Mouse (Mus musculus) embryonic facial prominence, embryonic 10.5 days (tissue): ENCODE data around the gene Zkscan5. TPM values are rescaled to one million over a fixed set of nuclear protein-coding genes. Genes with fewer than 3 reads are reported as not detected.
A peak's percentile ranks its signal among the peaks of the same experiment; 100 is the strongest.
"Not testable (repeated sequence)": the region's sequence is repeated elsewhere in the genome, so short reads cannot be mapped to it uniquely, and the experiment has no call there.

ENCODE experiments used
- DNase-seq: peaks from one replicate; pipeline ENCODE4 v3.0.0-alpha.2; 2017; ENCODE audit warnings: low spot score
- H3K27ac ChIP-seq: fragments of 300-500 bp; sonication (generic); replicated peaks from 2 replicates; pipeline ENCODE4 v1.5.1; 2016; ENCODE audit warnings: mild to moderate bottlenecking
- H3K27me3 ChIP-seq: fragments of 300-500 bp; sonication (generic); replicated peaks from 2 replicates; pipeline ENCODE4 v1.6.1; 2016; ENCODE audit warnings: low read depth, mild to moderate bottlenecking; ENCODE audit not compliant: poor library complexity, severe bottlenecking
- H3K36me3 ChIP-seq: fragments of 300-500 bp; sonication (generic); replicated peaks from 2 replicates; pipeline ENCODE4 v1.6.1; 2016; ENCODE audit warnings: mild to moderate bottlenecking, moderate library complexity
- H3K4me1 ChIP-seq: fragments of 300-500 bp; sonication (generic); 2 replicates; pipeline ENCODE4 v1.6.1; 2016
- H3K4me3 ChIP-seq: fragments of 300-500 bp; sonication (generic); 2 replicates; pipeline ENCODE4 v1.5.1; 2016; ENCODE audit warnings: mild to moderate bottlenecking, moderate library complexity
- H3K9me3 ChIP-seq: fragments of 300-500 bp; sonication (generic); 2 replicates; pipeline ENCODE4 v1.6.1; 2016; ENCODE audit warnings: mild to moderate bottlenecking
- WGBS: fragments of 180-500 bp; shearing (Covaris S2); methylation state at CpG from one replicate; pipeline ENCODE4 v1.1.7; 2016; 5-methylcytosine and 5-hydroxymethylcytosine counted together
- polyA plus RNA-seq: library from polyadenylated mRNA; unstranded; fragments of >200 nt; fragmentation: Nextera tagmentation; extraction: Ambion mirVana; gene quantifications from 2 replicates; pipeline ENCODE4 v1.2.1, GENCODE M21; 2016

Zkscan5 gene
- polyA plus RNA-seq, 1 experiment from 2014 or later = 19.5 TPM

DNA sequence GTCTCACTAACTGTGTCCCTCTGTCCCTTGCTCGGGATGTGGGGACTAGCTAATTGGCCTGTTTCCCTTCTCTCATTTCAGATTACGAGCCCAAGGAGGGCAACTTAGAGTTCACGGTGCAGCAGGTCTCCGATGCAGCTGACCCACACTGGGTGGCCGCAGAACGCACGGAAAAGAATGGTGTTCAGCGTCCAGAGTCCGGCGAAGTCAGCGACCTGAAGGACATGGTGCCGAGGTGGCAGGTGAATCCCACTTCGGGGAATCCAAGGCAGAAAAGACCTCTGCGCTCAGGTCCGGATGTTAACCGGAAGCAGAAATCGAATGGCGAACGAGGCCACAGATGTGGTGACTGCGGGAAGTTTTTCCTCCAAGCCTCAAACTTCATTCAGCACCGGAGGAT lies 13.8 kb downstream of the Zkscan5 start:
- no peak overlapping the region for H3K27ac ChIP-seq
- no peak for DNase-seq
- no peaks in the 10 kb centered on the region for H3K27me3 ChIP-seq
- 95% methylated on average over 21 of the region's 21 CpGs for WGBS
- no peak overlapping the region for H3K4me3 ChIP-seq
- H3K36me3 ChIP-seq = peaks cover 80% of the 10 kb centered on the region
- H3K4me1 ChIP-seq = no peaks in the 10 kb centered on the region
- H3K9me3 ChIP-seq = no peaks in the 10 kb centered on the region

DNA sequence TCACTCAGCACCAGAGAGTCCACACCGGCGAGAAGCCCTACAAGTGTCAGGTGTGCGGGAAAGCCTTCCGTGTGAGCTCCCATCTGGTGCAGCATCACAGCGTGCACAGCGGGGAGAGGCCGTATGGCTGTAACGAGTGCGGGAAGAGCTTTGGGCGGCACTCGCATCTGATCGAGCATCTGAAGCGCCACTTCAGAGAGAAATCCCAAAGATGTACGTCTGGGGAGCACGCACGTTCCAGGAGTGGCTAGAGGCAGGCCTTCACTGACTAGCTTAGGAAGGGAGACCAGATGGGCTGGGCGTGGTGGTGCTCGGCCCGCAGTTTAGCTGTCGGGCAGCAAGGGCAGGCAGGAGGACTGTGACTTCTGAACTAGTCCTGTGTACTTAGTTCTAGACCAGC lies 14.3 kb downstream of the Zkscan5 start:
- Histone ChIP-seq H3K4me1 (no peaks in the 10 kb centered on the region), H3K27ac (no peak overlapping the region), H3K4me3 (no peak overlapping the region), H3K36me3 (peaks cover 76% of the 10 kb centered on the region), H3K9me3 (no peaks in the 10 kb centered on the region), H3K27me3 (no peaks in the 10 kb centered on the region)
- WGBS = 93% methylated on average over 20 of the region's 20 CpGs
- DNase-seq = no peak

DNA sequence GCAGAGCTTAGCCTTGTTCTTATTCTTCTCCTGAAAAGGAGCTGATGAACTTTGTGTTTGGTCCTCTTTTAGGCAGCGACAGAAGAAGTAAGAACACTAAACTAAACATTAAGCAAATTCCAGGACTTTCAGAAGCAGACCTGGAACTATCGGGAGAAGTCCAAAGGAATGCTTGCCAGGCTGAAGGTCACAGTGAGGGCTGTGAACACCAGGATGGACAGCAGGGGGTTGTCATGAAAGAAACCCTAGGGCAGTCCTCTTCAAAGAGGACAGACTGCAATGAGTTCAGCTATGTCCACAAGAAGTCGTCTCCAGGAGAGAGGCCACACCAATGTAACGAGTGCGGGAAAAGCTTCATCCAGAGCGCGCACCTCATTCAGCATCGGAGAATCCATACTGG lies 15.6 kb downstream of the Zkscan5 start:
- H3K4me3 ChIP-seq = no peak overlapping the region
- H3K4me1 ChIP-seq = no peaks in the 10 kb centered on the region
- WGBS = 92% methylated on average over 8 of the region's 8 CpGs
- peaks cover 63% of the 10 kb centered on the region for H3K36me3 ChIP-seq
- no peak overlapping the region for H3K27ac ChIP-seq
- H3K27me3 ChIP-seq = no peaks in the 10 kb centered on the region
- no peaks in the 10 kb centered on the region for H3K9me3 ChIP-seq
- DNase-seq = no peak

DNA sequence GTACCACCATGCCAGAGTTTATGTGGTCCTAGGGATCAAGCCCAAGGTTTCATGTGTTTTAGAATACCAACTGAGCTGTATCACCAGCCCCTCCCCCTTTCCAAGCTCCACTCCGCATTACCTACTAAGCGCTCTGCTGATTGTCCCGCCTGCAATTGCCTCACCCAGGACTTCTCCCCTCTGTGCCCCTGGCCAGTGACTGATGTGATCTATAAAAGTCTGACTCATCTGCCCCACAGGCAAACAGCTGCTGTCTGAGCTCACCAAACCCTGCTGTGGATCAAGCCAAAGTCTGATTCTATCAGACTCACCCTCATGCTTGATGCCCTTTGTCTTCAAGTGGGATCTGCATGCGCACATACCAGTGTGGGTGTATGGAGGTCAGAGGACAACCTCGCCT lies 18.5 kb downstream of the Zkscan5 start:
- Histone ChIP-seq H3K4me3 (no peak overlapping the region), H3K4me1 (no peaks in the 10 kb centered on the region), H3K36me3 (peaks cover 53% of the 10 kb centered on the region), H3K27ac (no peak overlapping the region), H3K9me3 (no peaks in the 10 kb centered on the region), H3K27me3 (no peaks in the 10 kb centered on the region)
- no peak for DNase-seq
- 83% methylated on average over 5 of the region's 5 CpGs for WGBS

DNA sequence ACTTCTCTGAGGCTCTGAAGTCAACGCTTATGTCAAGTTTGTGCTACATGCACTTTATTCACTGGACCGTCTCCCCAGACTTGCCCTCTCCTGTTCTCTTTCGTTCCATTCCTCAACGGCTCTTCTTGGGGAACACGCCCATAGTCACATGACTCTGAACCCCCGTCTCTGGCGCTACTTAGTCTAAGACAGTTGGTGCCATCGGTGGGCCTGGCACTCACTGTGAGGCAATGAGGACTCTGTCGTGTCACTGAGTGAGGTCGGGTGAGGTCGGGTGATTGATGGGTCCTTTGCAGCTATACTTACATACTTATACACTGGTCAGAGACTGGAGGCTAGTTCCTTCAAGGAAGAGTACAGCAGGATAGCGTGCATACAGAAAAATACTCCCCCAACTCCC lies 19.0 kb downstream of the Zkscan5 start:
- Histone ChIP-seq H3K9me3 (no peaks in the 10 kb centered on the region), H3K27me3 (no peaks in the 10 kb centered on the region), H3K4me1 (no peaks in the 10 kb centered on the region), H3K4me3 (no peak overlapping the region), H3K36me3 (peaks cover 47% of the 10 kb centered on the region), H3K27ac (no peak overlapping the region)
- DNase-seq = no peak
- 85% methylated on average over 12 of the region's 12 CpGs for WGBS

DNA sequence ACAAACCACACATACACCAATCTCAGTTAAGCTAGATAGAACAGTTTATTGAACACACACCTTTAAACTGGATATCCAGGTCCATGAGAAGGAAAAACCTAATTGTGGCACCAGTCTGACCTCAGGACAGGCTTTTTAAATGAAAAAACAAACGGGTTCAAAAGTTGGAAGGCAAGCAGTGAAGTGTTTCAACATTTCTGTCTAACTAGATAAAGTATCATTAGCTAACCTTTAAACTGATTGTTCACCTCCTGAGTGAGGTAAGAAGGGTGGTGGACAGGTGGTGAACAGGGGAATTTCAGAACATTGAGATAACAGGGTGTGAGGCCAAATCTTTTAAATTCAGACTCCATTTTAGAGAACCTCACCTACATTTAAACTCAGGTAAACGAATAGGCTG lies 22.1 kb downstream of the Zkscan5 start:
- Histone ChIP-seq H3K4me1 (peaks cover 9% of the 10 kb centered on the region), H3K36me3 (peaks cover 17% of the 10 kb centered on the region), H3K27me3 (no peaks in the 10 kb centered on the region), H3K9me3 (no peaks in the 10 kb centered on the region), H3K4me3 (no peak overlapping the region), H3K27ac (no peak overlapping the region)
- WGBS = 62% methylated on average over 2 of the region's 2 CpGs
- DNase-seq = no peak

DNA sequence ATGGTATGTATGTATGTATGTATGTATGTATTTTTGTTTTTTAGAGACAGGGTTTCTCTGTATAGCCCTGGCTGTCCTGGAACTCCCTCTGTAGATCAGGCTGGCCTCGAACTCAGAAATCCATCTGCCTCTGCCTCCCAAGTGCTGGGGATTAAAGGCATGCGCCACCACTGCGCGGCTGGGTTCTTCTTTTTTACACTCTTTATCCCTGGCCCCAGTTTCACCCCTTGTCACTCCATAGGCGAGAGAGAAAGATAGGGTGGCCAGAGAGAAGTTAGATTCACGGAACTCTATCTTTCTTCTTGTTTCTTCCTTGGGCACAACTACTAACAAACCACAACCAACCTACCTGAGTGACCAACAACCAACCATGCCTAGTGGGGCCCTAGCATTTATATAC lies 24.9 kb downstream of the Zkscan5 start:
- not testable (repeated sequence) for H3K27ac ChIP-seq, H3K4me3 ChIP-seq, DNase-seq, H3K9me3 ChIP-seq, H3K27me3 ChIP-seq
- H3K4me1 ChIP-seq = peaks cover 17% of the 10 kb centered on the region
- 81% methylated on average over 6 of the region's 6 CpGs for WGBS
- peaks cover 11% of the 10 kb centered on the region for H3K36me3 ChIP-seq

DNA sequence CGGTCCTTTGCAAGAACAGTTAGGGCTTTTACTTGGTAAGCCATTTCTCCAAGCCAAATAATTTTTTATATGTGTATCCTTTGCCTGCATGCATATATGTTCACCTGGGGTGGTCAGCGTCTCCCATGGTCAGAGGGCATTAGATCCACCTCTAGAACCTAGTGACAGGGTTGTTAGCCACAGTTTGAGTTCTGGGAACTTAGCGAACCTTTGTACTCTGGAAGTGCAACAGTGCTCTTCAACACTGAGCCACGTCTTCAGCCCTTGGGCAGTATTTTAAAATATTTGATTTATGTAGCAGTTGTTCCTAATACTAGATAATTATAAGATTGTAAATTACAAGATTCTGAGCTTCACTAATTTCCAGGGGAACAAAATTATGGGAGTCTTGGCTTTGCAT lies 26.3 kb downstream of the Zkscan5 start:
- H3K4me3 ChIP-seq = peak overlapping the region; percentile 100
- H3K4me1 ChIP-seq = peaks cover 17% of the 10 kb centered on the region
- no peak for DNase-seq
- no peaks in the 10 kb centered on the region for H3K27me3 ChIP-seq
- H3K9me3 ChIP-seq = no peaks in the 10 kb centered on the region
- H3K27ac ChIP-seq = no peak overlapping the region
- 89% methylated on average over 4 of the region's 4 CpGs for WGBS
- H3K36me3 ChIP-seq = peaks cover 24% of the 10 kb centered on the region

DNA sequence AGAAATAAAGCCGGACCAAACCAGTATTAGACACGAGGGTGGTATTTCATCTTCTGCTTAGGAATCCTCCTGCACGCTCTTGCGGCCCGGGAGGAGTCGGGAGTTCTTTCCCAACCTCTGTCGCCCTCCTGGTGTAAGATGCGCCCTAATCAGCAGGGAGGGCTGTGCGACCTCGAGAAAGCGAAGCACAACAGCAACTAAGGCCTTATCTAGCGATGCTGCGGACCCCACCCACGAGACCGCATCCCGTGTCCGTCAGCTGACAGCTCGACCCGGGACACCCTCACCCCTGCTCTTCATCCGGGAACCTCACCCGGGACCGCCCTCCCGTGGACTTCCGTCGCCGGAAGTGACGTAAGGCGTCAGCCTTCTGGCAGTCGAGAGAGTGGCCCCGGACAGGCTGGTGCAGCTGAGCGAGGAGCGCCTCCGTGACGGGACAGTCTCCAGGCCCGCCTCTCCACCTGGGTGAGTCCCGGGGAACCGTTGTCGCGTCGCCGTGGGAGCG lies 27.1 kb downstream of the Zkscan5 start, which contains the start of gene Zfp655:
Zfp655 (plus strand) TSS at position 349 of the 505 bp plus-strand sequence.
- Histone ChIP-seq H3K36me3 (peaks cover 32% of the 10 kb centered on the region), H3K4me1 (peaks cover 17% of the 10 kb centered on the region), H3K9me3 (no peaks in the 10 kb centered on the region), H3K4me3 (peak within 1 kb of the TSS; percentile 100), H3K27ac (peak within 1 kb of the TSS; percentile 92), H3K27me3 (no peaks in the 10 kb centered on the region)
- under 1% methylated on average over 42 of the region's 42 CpGs for WGBS
- peak; percentile 97 for DNase-seq

DNA sequence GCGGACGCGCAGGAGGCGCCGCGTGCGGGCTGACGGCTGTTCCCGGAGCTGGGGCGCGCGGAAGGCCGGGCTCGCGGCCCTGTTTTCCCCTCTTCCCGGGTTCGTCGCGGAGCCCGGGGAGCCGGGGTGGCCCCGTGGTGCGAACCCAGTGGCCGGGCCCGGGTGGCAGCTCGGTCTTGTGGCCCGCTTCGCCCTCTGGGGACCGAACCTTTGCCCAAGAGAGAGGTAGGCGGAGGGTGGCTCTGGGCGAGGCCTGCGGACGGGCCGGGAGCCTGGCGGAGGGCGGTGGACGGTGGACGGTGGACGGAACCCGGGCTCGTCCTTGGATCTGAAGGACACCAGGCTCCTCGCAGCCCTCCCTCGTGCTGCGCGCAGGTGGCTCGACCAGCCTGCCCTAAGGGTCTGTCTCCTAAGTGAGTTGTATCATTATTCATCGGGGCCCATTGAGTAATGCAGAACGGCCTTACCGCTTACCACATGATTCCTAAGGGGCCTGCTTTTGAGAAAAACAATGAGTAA lies 27.6 kb downstream of the Zkscan5 start:
- WGBS = under 1% methylated on average over 49 of the region's 49 CpGs
- Histone ChIP-seq H3K27ac (peak overlapping the region; percentile 92), H3K9me3 (no peaks in the 10 kb centered on the region), H3K4me1 (peaks cover 17% of the 10 kb centered on the region), H3K4me3 (peak overlapping the region; percentile 100), H3K36me3 (peaks cover 37% of the 10 kb centered on the region), H3K27me3 (no peaks in the 10 kb centered on the region)
- no peak for DNase-seq

DNA sequence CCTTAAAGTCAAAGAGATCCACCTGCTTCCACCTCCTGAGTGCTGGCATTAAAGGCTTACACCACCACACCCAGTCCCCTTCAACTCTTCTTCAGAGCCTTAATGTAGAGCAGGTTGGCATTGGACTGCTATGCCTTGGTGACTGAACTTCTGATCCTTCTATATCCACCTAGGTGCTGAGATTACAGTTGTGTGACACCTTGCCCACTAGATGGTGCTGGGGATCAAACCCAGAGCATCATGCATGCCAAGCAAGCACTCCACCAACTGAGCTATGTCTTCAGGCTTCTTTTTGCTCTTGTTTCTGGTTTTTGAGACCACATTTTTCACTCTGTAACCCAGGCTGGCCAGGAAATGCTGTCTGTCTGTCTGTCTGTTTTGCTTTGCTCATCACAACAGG lies 30.3 kb downstream of the Zkscan5 start:
- DNase-seq = peak; percentile 19
- H3K4me1 ChIP-seq = peaks cover 17% of the 10 kb centered on the region
- no peak overlapping the region for H3K27ac ChIP-seq
- H3K36me3 ChIP-seq = peaks cover 64% of the 10 kb centered on the region
- no peak overlapping the region for H3K4me3 ChIP-seq
- no peaks in the 10 kb centered on the region for H3K27me3 ChIP-seq
- no peaks in the 10 kb centered on the region for H3K9me3 ChIP-seq

DNA sequence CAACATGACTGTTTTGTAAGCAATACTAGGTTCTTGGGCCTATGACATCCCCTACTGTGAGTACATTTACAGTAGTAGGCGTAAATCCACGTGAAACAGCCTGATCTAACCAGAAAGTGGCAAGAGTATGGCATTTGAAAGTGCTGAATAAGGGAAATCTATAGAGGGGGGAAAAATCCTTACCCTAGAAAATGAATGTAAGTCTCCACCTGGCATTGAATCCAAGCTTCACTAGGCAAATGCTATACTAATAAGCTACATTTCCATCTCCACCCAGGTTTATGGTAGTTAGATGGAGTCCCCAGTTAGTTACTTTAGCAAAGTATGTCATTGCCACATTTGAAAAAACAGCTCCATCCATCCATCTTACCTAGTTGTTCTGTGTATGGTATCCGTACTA lies 45.2 kb downstream of the Zkscan5 start:
- no peak for DNase-seq
- Histone ChIP-seq H3K4me1 (no peaks in the 10 kb centered on the region), H3K9me3 (no peaks in the 10 kb centered on the region), H3K27me3 (no peaks in the 10 kb centered on the region), H3K4me3 (no peak overlapping the region), H3K27ac (no peak overlapping the region), H3K36me3 (peaks cover 83% of the 10 kb centered on the region)
- WGBS = 94% methylated on average over 3 of the region's 3 CpGs
